Mouse (Mus musculus) C2C12 (cell line): ENCODE results near the gene Fam69a. TPM values are rescaled to one million over a fixed set of nuclear protein-coding genes. Genes with fewer than 3 reads are reported as not detected.
"Not testable (repeated sequence)": the region's sequence is repeated elsewhere in the genome, so short reads cannot be mapped to it uniquely, and the experiment has no call there.

Source experiments
- H3K27me3 ChIP-seq: one replicate; pipeline ENCODE4 v1.6.1; 2011; ENCODE audit not compliant: control insufficient read depth, insufficient read depth, insufficient read length
- H3K36me3 ChIP-seq: one replicate; pipeline ENCODE4 v1.6.1; 2011; ENCODE audit not compliant: control insufficient read depth, insufficient read depth
- H3K4me3 ChIP-seq: one replicate; pipeline ENCODE4 v1.5.1; 2011; ENCODE audit warnings: mild to moderate bottlenecking, control low read depth; ENCODE audit not compliant: poor library complexity, insufficient read depth, severe bottlenecking
- H3K79me2 ChIP-seq: one replicate; pipeline ENCODE4 v1.6.1; 2011; ENCODE audit not compliant: control insufficient read depth, insufficient read depth
- H3K79me3 ChIP-seq: one replicate; pipeline ENCODE4 v1.6.1; 2011; ENCODE audit warnings: low read depth, control low read depth
- H3ac ChIP-seq: one replicate; pipeline ENCODE3; 2011; ENCODE audit warnings: low read depth; ENCODE audit not compliant: control insufficient read depth, insufficient read length
- CEBPB ChIP-seq: IDR thresholded peaks from one replicate; pipeline ENCODE4 v1.6.1; 2011; ENCODE audit warnings: low read depth, mild to moderate bottlenecking, control low read depth, moderate library complexity
- CTCF ChIP-seq: IDR thresholded peaks from one replicate; pipeline ENCODE4 v1.5.1; 2011; ENCODE audit not compliant: control insufficient read depth, insufficient read depth, insufficient read length
- FOSL1 ChIP-seq: IDR thresholded peaks from one replicate; pipeline ENCODE4 v1.8.0; 2011; ENCODE audit warnings: mild to moderate bottlenecking, low read length; ENCODE audit not compliant: poor library complexity, insufficient read depth, severe bottlenecking
- MAX ChIP-seq: IDR thresholded peaks from one replicate; pipeline ENCODE4 v1.6.1; 2011; ENCODE audit warnings: mild to moderate bottlenecking, control low read depth
- MYOD1 ChIP-seq: IDR thresholded peaks from one replicate; pipeline ENCODE4 v1.6.1; 2011; ENCODE audit warnings: low read depth; ENCODE audit not compliant: control insufficient read depth, insufficient read length
- MYOG ChIP-seq: IDR thresholded peaks from one replicate; pipeline ENCODE4 v1.6.1; 2011; ENCODE audit not compliant: control insufficient read depth, insufficient read length; ENCODE audit errors: extremely low read depth
- USF1 ChIP-seq: IDR thresholded peaks from one replicate; pipeline ENCODE4 v1.6.1; 2011; ENCODE audit warnings: low read depth, mild to moderate bottlenecking, control low read depth, moderate library complexity
- long read RNA-seq, 2 experiments: library from polyadenylated mRNA; unstranded; transcript quantifications; one replicate each; pipeline ENCODE4 v2.0.0; 2019 to 2020
- polyA plus RNA-seq: library from polyadenylated mRNA; unstranded; fragments of >200 nt; fragmentation: generic; extraction: Trizol; gene quantifications from one replicate; pipeline ENCODE4 v1.2.1, GENCODE M21; 2012; ENCODE audit warnings: missing spikeins

Fam69a gene
- 4.8 TPM for polyA plus RNA-seq
- long read RNA-seq, experiment 1, transcript Fam69a-201 (5 exons, 2,721 nt): major isoform, 33 of 38 reads
- long read RNA-seq, experiment 1, partial matches to known transcripts: 0 of 38 reads
- long read RNA-seq, experiment 1, other reads (novel, unspliced or antisense): 5 of 38 reads
- long read RNA-seq, experiment 2, transcript Fam69a-201 (5 exons, 2,721 nt): major isoform, 56 of 59 reads
- long read RNA-seq, experiment 2, partial matches to known transcripts: 1 of 59 reads
- long read RNA-seq, experiment 2, other reads (novel, unspliced or antisense): 2 of 59 reads

DNA sequence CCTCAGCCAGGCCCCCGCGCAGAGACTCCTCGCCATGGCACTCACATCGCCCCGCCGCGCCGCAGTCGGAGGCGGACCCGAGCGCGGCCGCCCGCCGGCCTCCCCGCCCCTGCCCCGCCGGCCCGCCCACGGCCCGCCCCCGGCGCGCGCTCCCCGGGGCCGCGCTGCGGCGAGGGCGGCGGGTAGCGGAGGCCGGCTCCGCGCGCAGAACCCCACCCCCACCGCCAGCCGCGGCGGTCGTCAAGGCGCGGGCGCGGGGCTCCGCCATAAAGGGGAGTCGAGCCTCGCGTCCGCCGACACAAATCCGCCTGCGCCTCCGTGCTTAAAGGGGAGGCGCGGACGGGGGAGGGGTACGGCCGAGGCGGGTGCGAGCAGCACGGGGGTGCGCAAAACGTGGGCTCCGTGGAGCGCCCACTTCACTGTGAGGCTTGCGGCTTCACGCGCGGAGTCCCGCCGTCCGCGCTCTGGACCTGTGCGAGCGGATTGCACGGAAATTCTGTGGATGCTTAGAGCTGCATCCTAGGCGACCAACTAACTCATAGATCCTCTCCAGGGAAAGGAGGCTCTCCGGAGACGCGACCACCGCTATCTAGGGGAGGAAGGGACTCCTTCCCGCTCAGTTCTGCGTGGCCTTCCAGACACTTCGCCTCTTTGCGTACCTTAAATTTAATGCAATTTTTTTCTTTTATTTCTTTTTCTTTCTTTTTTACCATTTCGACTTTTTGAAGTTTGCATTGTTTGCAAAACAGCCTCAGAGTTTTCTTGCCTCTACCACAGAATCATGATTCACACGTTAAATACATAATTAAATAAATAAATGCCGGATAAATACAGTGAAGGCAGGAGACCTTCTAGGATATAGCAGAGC, at the start of gene Fam69a:
TSS of gene Fam69a (minus strand) at position 119 of the 868 bp plus-strand sequence.
- TF ChIP-seq MAX: no peak
- TF ChIP-seq FOSL1: no peak
- TF ChIP-seq MYOG: no peak
- TF ChIP-seq CTCF: no peak
- no peak for TF ChIP-seq USF1
- TF ChIP-seq MYOD1: no peak
- no peak for TF ChIP-seq CEBPB
- no peaks in the 10 kb centered on the region for H3K27me3 ChIP-seq
- no peaks in the 10 kb centered on the region for H3K36me3 ChIP-seq
- H3K79me3 ChIP-seq: peaks cover 6% of the 10 kb centered on the region
- peak within 1 kb of the TSS; percentile 84 for H3ac ChIP-seq
- peaks cover 22% of the 10 kb centered on the region for H3K79me2 ChIP-seq
- peak within 1 kb of the TSS; percentile 63 for H3K4me3 ChIP-seq

DNA sequence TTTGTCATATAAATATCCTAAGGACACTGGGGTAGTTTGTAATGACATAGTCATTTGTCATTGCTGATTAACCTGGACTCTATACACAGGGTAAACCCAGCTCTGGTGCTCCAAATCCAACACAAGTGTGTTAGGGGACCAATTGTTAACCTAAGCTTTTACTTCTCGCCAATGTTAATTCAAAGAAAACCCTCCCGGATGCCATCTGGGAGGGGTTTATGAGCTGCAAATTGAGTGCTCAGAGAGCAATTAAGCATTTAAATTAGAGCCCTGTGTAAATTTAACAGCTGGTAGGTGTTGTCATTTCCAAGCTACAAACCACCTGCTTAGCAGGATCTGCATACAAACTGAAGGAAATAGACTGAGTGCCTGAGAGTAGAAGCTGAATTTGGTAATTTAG, 48.6 kb upstream of the Fam69a start:
- Histone ChIP-seq H3K79me3 (no peaks in the 10 kb centered on the region), H3K36me3 (no peaks in the 10 kb centered on the region), H3K27me3 (no peaks in the 10 kb centered on the region), H3K79me2 (no peaks in the 10 kb centered on the region), H3K4me3 (no peak overlapping the region), H3ac (no peak overlapping the region)
- TF ChIP-seq USF1: no peak
- TF ChIP-seq CTCF: no peak
- no peak for TF ChIP-seq FOSL1
- no peak for TF ChIP-seq CEBPB
- no peak for TF ChIP-seq MYOD1

DNA sequence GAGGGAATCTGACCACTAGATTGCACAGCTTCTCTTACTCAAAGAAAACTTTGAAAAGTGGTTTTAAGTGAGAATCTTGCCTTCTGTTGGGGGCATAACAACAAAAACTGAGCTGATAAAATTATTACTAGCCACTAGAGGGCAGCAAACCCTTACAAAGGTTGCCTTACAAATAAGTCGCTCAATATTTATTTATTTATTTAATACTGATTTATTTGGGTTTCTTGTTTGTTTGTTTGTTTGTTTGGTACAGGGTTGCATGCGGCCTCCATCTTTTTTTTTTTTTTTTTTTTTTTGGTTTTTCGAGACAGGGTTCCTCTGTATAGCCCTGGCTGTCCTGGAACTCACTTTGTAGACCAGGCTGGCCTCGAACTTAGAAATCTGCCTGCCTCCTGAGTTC, 47.3 kb upstream of the Fam69a start:
- H3ac ChIP-seq: no peak overlapping the region
- H3K4me3 ChIP-seq: no peak overlapping the region
- H3K79me2 ChIP-seq: no peaks in the 10 kb centered on the region
- H3K79me3 ChIP-seq: no peaks in the 10 kb centered on the region
- no peaks in the 10 kb centered on the region for H3K36me3 ChIP-seq
- no peaks in the 10 kb centered on the region for H3K27me3 ChIP-seq
- TF ChIP-seq CTCF (no peak), USF1 (no peak), CEBPB (no peak), FOSL1 (no peak)

DNA sequence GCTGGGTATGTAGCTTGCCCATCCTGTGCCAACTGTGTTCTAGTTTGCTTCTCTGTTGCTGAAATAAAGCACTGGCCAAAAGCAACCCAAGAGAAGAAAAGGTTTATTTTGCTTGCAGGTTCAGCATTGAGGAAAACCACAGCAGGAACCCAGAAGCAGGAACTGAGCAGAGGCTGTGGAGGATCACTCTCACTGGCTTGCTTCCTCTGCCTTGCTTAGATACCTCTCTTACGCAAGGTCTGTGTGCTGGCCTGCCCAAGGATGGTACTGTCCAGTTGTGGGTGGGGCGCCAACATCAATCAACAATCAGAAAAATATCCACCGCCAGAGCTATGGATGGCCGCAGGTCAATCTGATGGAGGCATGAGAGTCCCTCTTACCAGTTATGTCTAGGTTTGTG, 44.4 kb upstream of the Fam69a start:
- Histone ChIP-seq H3K27me3 (no peaks in the 10 kb centered on the region), H3K4me3 (no peak overlapping the region), H3ac (no peak overlapping the region), H3K79me3 (no peaks in the 10 kb centered on the region), H3K79me2 (no peaks in the 10 kb centered on the region), H3K36me3 (no peaks in the 10 kb centered on the region)
- TF ChIP-seq MYOG: no peak
- TF ChIP-seq FOSL1: no peak
- TF ChIP-seq USF1: no peak
- TF ChIP-seq MAX: no peak
- TF ChIP-seq CEBPB: no peak
- no peak for TF ChIP-seq CTCF
- no peak for TF ChIP-seq MYOD1

DNA sequence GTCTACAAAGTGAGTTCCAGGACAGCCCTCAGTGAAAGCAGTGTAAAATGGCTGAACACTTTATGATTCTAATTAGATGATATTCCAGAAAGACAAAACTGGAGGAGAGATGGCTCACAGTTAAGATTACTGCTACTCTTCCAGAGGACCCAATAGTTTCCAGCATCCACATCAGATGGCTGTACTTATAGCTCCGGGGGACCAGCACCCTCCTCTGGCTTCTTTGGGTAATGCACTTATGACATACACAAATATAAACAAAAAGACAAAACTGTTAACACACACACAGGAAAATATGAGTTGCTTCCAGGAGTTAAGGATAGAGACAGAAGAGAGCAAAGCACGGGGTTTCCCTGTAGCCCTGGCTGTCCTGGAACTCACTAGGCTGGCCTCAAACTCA, 43.1 kb upstream of the Fam69a start:
- no peaks in the 10 kb centered on the region for H3K27me3 ChIP-seq
- no peaks in the 10 kb centered on the region for H3K79me3 ChIP-seq
- no peaks in the 10 kb centered on the region for H3K79me2 ChIP-seq
- no peak for TF ChIP-seq CEBPB
- TF ChIP-seq MYOG: no peak
- no peak for TF ChIP-seq MAX
- no peak for TF ChIP-seq MYOD1
- no peak for TF ChIP-seq FOSL1
- no peak for TF ChIP-seq CTCF
- no peak for TF ChIP-seq USF1
- no peaks in the 10 kb centered on the region for H3K36me3 ChIP-seq
- H3ac ChIP-seq: no peak overlapping the region
- H3K4me3 ChIP-seq: no peak overlapping the region

DNA sequence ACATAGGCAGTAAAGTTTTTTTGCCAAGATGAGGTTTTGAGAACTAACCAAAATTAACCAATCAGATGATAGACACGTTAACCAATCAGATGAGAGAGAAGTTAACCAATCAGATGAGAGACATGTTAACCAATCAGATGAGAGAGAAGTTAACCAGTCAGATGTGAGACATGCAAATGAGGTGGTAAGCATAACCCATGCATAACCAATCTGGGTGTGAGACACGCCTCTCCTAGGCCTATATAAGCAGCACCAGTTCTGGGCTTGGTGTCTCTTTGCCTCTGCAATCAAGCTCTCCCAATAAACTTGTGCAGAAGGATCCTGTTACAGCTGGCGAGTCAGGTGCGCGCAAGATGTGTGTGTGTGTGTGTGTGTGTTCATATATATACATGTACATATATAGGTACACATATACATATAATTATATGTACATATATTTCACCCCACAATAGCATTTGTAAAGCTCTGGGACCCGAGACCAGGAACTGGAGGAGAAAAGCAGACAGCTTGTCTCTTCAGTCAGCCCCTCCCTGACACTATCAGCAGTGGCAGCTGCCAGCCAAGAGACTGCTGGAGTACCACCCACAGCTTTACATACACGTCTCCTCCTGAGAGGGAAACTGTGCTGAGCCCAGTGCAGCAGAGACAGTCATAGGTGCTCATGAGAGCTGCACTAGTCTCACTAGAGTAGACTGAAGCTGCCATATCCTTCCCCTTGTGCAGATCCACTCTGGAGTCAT, 42.1 kb upstream of the Fam69a start:
- not testable (repeated sequence) for H3K36me3 ChIP-seq, H3K4me3 ChIP-seq, H3ac ChIP-seq, H3K27me3 ChIP-seq, H3K79me3 ChIP-seq, H3K79me2 ChIP-seq
